Mouse (Mus musculus): Measurements from ENCODE around the gene Gnai2. TPM values are rescaled to one million over a fixed set of nuclear protein-coding genes. Genes with fewer than 3 reads are reported as not detected.
"Not testable (repeated sequence)": the region's sequence is repeated elsewhere in the genome, so short reads cannot be mapped to it uniquely, and the experiment has no call there.

The Gnai2 gene
- total RNA-seq, 2 experiments from 2014 or later, result 229 to 244 TPM

DNA sequence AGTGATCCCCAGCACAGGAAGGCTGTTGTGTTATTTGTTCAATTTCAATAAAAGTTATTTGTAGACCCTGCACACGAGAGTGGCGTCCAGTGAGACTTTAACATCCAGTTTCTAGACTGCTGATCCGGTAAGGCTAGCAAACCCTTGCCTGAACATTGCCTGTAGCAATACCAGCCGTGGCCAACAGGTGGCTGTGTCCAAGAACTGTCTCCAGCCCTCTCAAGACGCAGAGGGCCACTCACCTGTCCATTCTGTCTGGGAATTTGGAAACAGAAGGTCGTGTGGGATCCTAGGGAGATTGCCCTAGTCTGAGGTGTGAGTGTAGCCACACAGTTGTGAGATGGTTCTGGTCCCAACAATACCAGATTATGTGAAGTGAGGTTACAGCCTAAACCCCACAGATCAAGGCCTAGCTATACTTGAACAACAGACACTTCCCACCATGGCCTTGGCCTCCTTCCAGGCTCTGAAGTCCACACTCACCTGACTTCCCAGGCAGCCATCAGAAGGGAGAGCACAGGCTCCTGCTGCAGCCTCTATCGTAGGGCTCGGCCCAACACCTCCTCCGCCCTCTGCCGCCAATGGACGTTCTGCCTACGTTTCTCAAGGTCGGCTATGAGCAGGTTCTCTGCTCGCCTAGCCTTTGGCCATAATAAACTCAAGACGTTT, 69.0 kb downstream of the Gnai2 start:
- DNase-seq (ENCODE audit: extremely low spot score in 1 of 2, low spot score in 2 of 2), result peak; percentile 65 to 89
- intact Hi-C loops (cut with DNase I), result no loop called here

GRCm38 (mm10) chr9:107565556-107565955, 69.6 kb downstream of the Gnai2 start:
- intact Hi-C loops (cut with DNase I); DNase-seq (ENCODE audit: extremely low spot score in 1 of 2, low spot score in 2 of 2): not testable (repeated sequence)

Other genes starting within 250 kb of the Gnai2 start
- gene Cacna2d2, start 235.8 kb downstream of the Gnai2 start, total RNA-seq (2021), result 10 to 100 TPM; 33.8 to 37.8 TPM
- gene Tmem115, start 101.4 kb downstream of the Gnai2 start, total RNA-seq (2021), result 10 to 100 TPM; 31.8 to 35.7 TPM
- 10 to 100 TPM; 19.0 to 21.4 TPM for gene Cyb561d2, start 93.2 kb downstream of the Gnai2 start, total RNA-seq (2021)
- 10 to 100 TPM; 34.1 to 37.8 TPM for gene Nprl2, start 93.1 kb downstream of the Gnai2 start, total RNA-seq (2021)
- 1 to 10 TPM; 1.8 to 2.9 TPM for gene Zmynd10, start 88.1 kb downstream of the Gnai2 start, total RNA-seq (2021)
- 10 to 100 TPM; 14.7 to 14.9 TPM for gene Rassf1, start 83.8 kb downstream of the Gnai2 start, total RNA-seq (2021)
- 10 to 100 TPM; 71.6 to 76.6 TPM for gene Tusc2, start 72.1 kb downstream of the Gnai2 start, total RNA-seq (2021)
- 10 to 100 TPM; 13.2 to 20.1 TPM for gene Hyal2, start 67.4 kb downstream of the Gnai2 start, total RNA-seq (2021)
- gene Hyal1, start 58.4 kb downstream of the Gnai2 start, total RNA-seq (2021), result 1 to 10 TPM; 3.1 to 4.3 TPM
- gene Naa80, start 56.5 kb downstream of the Gnai2 start, total RNA-seq (2021), result 1 to 10 TPM; 9.3 to 9.8 TPM
- 1 to 10 TPM in 1 of 2 experiments, under 1 TPM in 1; 0.99 to 1.4 TPM for gene Hyal3, start 54.5 kb downstream of the Gnai2 start, total RNA-seq (2021)
- gene Ifrd2, start 47.7 kb downstream of the Gnai2 start, total RNA-seq (2021), result 10 to 100 TPM; 10.1 to 12.5 TPM
- 1 to 10 TPM; 2.7 to 2.9 TPM for gene Sema3b, start 26.1 kb downstream of the Gnai2 start, total RNA-seq (2021)
- 10 to 100 TPM; 84.1 to 90.3 TPM for gene Slc38a3, start 34.2 kb upstream of the Gnai2 start, total RNA-seq (2021)
- under 1 TPM; 0.32 to 0.93 TPM for gene Gnat1, start 44.3 kb upstream of the Gnai2 start, total RNA-seq (2021)
- 10 to 100 TPM; 14.3 to 19.2 TPM for gene Sema3f, start 75.1 kb upstream of the Gnai2 start, total RNA-seq (2021)
- gene Rbm5, start 135.6 kb upstream of the Gnai2 start, total RNA-seq (2021), result 100 to 1,000 TPM; 157 TPM
- 10 to 100 TPM; 57.0 to 60.5 TPM for gene Rbm6, start 237.9 kb upstream of the Gnai2 start, total RNA-seq (2021)